Mouse (Mus musculus): ENCODE measurements at regions not wholly inside any gene's neighbourhood (a gene's known extent, or its start where the extent isn't known, plus 50 kb on each side); places are given as distances from the start of the nearest gene placed in this dataset.
A peak's percentile ranks its signal among the peaks of the same experiment; 100 is the strongest.

DNA sequence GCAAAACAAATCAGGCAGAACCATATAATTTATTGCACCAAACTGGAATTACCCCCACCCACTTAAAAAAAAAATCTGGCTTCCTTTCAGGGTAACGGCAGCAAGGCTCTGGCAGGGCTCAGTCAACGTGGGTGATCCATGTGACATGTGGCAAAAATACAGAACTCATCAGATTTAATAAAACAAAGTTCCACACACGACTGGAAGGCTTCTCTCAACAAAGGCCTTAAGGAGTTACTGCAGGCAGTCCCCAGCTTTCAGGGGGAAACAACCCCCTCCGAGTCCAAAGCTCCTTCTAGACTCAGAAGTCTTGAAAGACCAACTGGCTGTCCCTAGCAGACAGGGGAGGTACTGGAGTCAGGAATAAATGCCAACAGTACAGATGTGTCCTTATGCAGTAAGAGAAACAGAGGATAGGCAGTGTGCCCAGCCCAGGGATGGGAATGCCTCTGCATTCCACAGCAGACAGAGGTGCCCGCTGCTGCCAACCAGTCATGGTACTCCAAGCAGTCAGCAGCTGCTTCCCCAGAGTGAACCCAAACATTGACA lies 244.0 kb upstream of the Nt5e start:
- H3K27ac ChIP-seq = no peak overlapping the region
- no peaks in the 10 kb centered on the region for H3K4me1 ChIP-seq
- H3K36me3 ChIP-seq (ENCODE audit: poor library complexity, severe bottlenecking) = no peaks in the 10 kb centered on the region
- no peak overlapping the region for H3K9ac ChIP-seq
- no peak for ATAC-seq
- H3K9me3 ChIP-seq (replicated peaks) = no peaks in the 10 kb centered on the region
- H3K4me2 ChIP-seq = no peak overlapping the region
- no peak overlapping the region for H3K4me3 ChIP-seq
- 77% methylated on average over 5 of the region's 5 CpGs for WGBS
- no peaks in the 10 kb centered on the region for H3K27me3 ChIP-seq

DNA sequence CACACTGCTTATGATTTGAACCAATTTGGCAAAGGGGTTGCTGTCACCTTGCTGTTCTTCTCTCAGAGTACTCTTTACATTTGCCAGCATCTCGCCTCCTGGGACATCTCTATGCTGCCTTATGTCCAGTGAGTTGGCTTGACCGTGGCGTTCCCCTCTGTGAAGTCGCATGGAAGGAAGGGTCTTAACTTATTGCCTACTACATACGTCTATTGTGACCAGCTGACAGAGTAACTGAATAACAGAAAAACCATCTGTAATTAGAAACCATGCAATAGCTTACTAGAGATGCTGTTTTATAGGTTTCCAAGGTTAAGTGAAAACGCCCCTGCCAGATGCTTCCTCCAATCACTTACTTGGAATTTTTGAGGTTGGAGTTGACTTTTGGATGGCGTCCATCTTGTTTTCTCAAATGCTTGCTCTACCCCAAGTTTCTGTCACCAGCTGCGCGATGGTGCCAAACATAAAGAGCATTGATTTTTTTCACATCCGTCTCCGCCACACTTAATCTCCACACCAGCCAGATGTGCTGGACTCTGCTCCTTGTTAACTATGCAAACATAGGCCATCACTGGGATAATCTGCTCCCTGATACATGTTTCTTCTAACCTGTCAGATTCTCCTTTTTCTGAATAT lies 241.7 kb upstream of the Nt5e start:
- H3K4me3 ChIP-seq = no peak overlapping the region
- H3K4me1 ChIP-seq = no peaks in the 10 kb centered on the region
- no peaks in the 10 kb centered on the region for H3K9me3 ChIP-seq (replicated peaks)
- no peak overlapping the region for H3K9ac ChIP-seq
- 95% methylated on average over 11 of the region's 11 CpGs for WGBS
- no peak overlapping the region for H3K27ac ChIP-seq
- ATAC-seq = no peak
- no peaks in the 10 kb centered on the region for H3K36me3 ChIP-seq (ENCODE audit: poor library complexity, severe bottlenecking)
- no peak overlapping the region for H3K4me2 ChIP-seq
- no peaks in the 10 kb centered on the region for H3K27me3 ChIP-seq

DNA sequence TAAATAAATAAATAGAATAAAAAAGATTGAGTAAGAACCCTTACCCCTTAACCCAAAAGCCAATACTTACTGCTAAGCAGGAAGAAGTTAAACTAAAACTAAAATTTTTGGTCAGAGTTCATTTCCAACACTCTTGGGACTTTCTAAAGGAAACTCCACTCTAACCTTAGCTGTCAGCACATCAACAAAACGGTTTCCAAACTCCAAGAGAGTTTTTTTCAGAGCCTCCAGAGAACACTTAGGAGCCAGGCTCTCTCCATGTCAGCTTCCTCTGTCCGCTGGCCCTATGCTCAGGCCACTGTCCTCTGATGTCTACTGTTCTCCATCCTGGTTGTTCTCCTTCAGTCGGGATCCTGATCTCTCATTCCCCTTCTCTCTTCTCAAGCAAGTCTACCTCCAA lies 241.1 kb upstream of the Nt5e start:
- Histone ChIP-seq H3K4me1 (no peaks in the 10 kb centered on the region), H3K4me3 (no peak overlapping the region), H3K9ac (no peak overlapping the region), H3K36me3 (ENCODE audit: poor library complexity, severe bottlenecking) (no peaks in the 10 kb centered on the region), H3K9me3 (replicated peaks) (no peaks in the 10 kb centered on the region), H3K27ac (no peak overlapping the region), H3K4me2 (no peak overlapping the region), H3K27me3 (no peaks in the 10 kb centered on the region)
- ATAC-seq = no peak
- 80% methylated on average over 3 of the region's 3 CpGs for WGBS

DNA sequence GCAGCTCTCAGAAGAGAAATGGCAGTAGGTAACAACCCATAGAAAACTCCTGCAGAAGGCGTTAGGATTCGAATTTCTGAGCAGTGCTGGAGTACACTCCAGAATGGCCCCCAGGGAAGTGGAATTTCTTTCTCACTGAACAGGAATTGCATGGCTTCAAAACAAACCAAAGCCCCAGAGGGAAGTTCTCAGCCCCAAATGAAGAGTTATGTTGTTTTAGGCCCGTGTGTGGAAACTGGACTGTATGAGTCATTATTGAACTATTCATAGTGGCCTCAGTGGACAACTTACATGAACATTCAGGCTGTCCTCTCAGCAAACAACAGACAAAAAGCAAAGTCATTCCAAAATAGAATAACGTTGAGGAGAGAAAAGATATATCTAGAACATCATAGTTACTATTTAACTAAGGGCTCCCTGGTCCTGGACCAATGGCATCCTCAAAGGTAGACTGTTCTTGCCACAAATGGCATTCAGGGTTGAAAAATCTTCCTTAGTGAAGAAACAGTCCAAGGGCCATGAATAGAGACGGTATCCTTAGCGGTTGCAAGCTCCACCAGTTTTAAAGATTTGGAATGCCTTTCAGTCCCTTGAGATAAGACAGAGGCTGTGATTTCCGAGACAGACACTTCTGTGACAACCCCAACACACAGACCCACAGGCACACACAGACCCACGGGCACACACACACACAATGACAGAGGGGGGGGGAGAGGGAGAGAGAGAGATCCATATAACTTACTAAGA lies 235.0 kb upstream of the Nt5e start:
- 75% methylated on average over 8 of the region's 8 CpGs for WGBS
- no peak for ATAC-seq
- H3K4me1 ChIP-seq = no peaks in the 10 kb centered on the region
- no peaks in the 10 kb centered on the region for H3K36me3 ChIP-seq (ENCODE audit: poor library complexity, severe bottlenecking)
- H3K27me3 ChIP-seq = no peaks in the 10 kb centered on the region
- no peaks in the 10 kb centered on the region for H3K9me3 ChIP-seq (replicated peaks)
- no peak overlapping the region for H3K4me3 ChIP-seq
- H3K4me2 ChIP-seq = no peak overlapping the region
- H3K27ac ChIP-seq = no peak overlapping the region
- no peak overlapping the region for H3K9ac ChIP-seq

DNA sequence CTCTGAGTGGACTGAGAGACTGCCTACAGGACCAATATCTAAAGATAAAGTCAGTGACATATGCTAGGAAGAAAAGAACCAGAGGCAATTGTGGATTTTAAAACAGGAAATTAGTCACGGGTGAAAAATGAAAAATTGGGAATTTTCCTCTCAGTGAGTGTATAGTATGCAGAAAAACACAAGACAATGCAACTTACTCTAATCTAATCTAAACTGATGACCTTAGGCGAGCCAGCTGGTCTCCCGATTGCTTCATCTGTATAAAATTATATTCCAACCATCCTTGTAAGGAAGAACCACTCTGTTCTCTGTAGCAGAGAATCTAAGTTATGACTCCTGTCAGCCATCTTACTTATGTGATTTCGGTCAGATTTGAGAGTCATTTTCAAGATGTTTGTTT lies 234.4 kb upstream of the Nt5e start:
- no peaks in the 10 kb centered on the region for H3K9me3 ChIP-seq (replicated peaks)
- 92% methylated on average over 4 of the region's 4 CpGs for WGBS
- H3K4me3 ChIP-seq = no peak overlapping the region
- H3K4me1 ChIP-seq = no peaks in the 10 kb centered on the region
- no peak overlapping the region for H3K27ac ChIP-seq
- no peak overlapping the region for H3K4me2 ChIP-seq
- H3K36me3 ChIP-seq (ENCODE audit: poor library complexity, severe bottlenecking) = no peaks in the 10 kb centered on the region
- H3K27me3 ChIP-seq = no peaks in the 10 kb centered on the region
- no peak overlapping the region for H3K9ac ChIP-seq
- ATAC-seq = no peak

DNA sequence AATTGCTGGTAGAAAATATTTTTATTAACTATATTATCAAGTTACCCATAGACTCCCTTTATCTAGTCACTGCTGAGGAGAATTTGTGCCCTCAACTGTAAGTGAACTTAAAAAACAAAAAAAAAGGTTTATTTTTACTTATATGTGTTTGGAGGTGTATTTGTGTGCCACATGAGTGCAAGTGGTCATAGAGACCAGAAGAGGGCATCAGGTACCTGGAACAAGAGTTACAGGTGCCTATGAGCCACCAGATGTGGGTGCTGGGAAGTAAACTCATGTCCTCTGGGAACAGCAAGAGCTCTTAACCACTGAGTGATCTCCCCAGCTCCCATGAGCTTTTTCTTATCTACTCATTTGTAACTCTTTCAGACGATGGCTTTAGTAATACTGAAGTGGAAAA lies 213.9 kb upstream of the Nt5e start:
- Histone ChIP-seq H3K4me1 (no peaks in the 10 kb centered on the region), H3K9me3 (replicated peaks) (no peaks in the 10 kb centered on the region), H3K36me3 (ENCODE audit: poor library complexity, severe bottlenecking) (no peaks in the 10 kb centered on the region), H3K9ac (no peak overlapping the region), H3K27me3 (no peaks in the 10 kb centered on the region), H3K4me3 (no peak overlapping the region), H3K4me2 (no peak overlapping the region), H3K27ac (no peak overlapping the region)
- WGBS = 61% methylated on average over 1 of the region's 1 CpGs
- ATAC-seq = no peak

DNA sequence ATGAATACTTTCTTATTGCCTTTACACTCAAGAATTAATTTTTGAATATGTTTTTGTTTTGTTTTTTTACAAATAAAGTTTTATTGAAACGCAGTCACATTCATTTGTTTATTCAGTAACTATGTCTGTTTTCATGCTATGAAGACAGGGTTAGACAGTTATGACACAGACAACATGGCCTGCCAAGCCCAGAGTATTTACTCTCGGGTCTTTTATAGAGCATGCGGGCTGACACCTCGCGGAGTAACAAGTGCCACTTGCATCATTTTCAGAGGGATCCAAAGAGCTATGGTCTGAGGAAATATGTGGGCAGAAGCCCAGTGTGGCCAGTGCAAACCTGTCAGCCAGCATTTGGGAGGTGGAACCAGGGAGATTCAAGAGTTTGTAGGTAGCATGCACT lies 206.5 kb upstream of the Nt5e start:
- no peak overlapping the region for H3K4me2 ChIP-seq
- H3K9ac ChIP-seq = no peak overlapping the region
- peak; percentile 31; the same call in 1 of the 2 replicates for ATAC-seq
- no peaks in the 10 kb centered on the region for H3K36me3 ChIP-seq (ENCODE audit: poor library complexity, severe bottlenecking)
- no peaks in the 10 kb centered on the region for H3K27me3 ChIP-seq
- no peak overlapping the region for H3K4me3 ChIP-seq
- WGBS = 89% methylated on average over 5 of the region's 5 CpGs
- H3K27ac ChIP-seq = no peak overlapping the region
- H3K4me1 ChIP-seq = no peaks in the 10 kb centered on the region
- no peaks in the 10 kb centered on the region for H3K9me3 ChIP-seq (replicated peaks)

DNA sequence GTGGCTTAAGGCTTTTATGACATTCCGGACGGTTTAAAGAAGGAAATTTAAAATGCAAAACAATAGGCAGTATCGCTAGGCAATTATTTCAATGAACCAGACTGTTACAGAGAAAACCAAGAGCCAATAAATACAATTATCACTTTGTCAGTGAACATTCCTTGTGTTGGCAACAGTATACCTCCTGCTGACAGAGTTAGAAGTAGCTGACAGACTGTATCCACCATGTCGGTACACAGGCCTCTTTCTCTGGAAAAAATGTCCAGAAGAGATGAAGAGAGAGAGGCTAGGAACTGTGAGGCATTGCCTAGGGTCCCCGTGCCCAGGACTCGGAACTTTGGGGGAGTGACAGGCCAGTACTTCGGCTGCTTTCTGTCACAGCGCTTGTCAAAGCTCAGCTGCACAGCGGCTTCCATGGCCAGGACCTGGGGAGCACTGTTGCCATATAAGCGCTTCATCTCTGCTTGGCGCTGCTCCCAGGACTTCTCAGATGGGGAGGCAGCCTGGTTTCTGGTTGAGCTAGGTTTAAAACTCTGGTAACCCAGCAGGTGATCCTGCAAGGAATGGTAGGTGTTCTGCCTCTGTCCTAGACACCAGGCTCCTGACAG lies 205.9 kb upstream of the Nt5e start:
- no peak overlapping the region for H3K27ac ChIP-seq

DNA sequence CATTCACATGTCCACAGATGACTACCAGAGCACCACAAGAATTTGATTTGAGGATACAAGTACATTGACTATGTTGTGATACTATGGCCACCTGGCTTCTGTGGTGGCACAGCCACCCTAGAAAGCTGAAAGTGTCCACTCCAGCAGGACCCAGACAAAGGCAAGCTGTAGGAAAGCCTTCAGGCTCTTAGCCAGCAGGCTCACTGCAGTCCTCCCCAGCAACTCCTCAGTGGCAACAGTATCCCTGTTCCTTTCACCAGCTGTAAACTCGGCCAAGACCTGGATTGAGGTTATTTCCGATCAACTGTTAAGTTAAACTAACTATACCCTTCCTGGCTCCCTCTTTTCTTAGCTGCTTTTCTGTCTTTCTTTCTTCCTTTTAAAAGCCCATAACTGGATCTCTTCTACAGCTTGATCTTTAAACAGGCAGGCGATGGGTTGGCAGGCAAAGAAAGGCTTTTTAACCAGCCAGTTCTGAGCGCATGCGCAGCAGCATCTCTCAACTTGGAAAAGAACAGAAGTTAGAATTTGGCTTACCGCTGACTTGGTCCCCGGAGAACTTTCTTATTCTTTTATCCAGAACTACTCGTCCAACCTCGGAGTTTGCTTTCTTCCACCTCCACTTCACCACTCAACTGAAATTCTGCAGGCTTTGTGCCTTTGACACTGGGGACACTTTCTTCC lies 202.5 kb upstream of the Nt5e start:
- 90% methylated on average over 9 of the region's 9 CpGs for WGBS
- Histone ChIP-seq H3K27me3 (no peaks in the 10 kb centered on the region), H3K4me1 (no peaks in the 10 kb centered on the region), H3K4me3 (no peak overlapping the region), H3K36me3 (ENCODE audit: poor library complexity, severe bottlenecking) (no peaks in the 10 kb centered on the region), H3K4me2 (no peak overlapping the region), H3K9ac (no peak overlapping the region), H3K27ac (no peak overlapping the region), H3K9me3 (replicated peaks) (no peaks in the 10 kb centered on the region)
- ATAC-seq = no peak

More for the DNA sequence above, 205.9 kb upstream of the Nt5e start:
- H3K9ac ChIP-seq = no peak overlapping the region
- no peak overlapping the region for H3K4me3 ChIP-seq
- 83% methylated on average over 11 of the region's 11 CpGs for WGBS
- ATAC-seq = peak; percentile 73; the same call in 1 of the 2 replicates
- no peaks in the 10 kb centered on the region for H3K9me3 ChIP-seq (replicated peaks)
- H3K27me3 ChIP-seq = no peaks in the 10 kb centered on the region
- H3K4me1 ChIP-seq = no peaks in the 10 kb centered on the region
- H3K4me2 ChIP-seq = no peak overlapping the region
- H3K36me3 ChIP-seq (ENCODE audit: poor library complexity, severe bottlenecking) = no peaks in the 10 kb centered on the region

DNA sequence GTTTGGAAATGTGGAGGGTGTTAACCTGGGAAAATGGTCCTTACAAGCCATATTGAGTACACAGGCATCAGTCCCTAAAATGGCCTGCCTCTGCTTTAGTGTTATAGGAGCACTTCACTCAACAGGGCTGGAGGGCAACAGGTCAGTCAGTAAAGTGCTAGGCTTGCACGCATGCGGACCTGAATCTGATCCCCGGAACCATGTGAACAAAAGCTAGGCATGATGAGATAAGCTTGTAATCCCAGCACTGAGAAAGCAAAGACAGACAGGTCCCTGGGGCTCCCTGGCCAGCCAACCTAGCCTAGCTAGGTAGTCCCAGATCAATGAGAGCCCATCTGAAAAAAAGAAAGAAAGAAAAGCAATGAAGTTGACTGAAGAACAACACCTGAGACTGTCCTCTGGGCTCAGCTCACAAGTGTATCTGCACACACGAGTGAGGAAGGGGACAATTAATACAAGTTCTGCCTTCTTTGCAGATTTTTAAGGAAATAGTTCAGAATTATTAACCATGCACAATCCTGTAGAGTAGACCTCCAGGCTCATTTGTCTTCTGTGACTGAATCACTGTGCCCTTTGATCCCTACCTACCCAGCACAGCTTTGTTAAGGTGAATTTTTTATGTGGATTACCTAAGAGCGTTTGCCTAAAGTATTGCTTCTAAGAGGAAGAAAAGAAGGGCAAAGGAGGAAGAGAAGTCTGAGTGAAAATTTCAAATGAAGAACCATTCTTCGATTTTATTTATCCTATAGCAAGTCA lies 163.8 kb upstream of the Nt5e start:
- Histone ChIP-seq H3K4me3 (no peak overlapping the region), H3K27ac (no peak overlapping the region), H3K9me3 (replicated peaks) (no peaks in the 10 kb centered on the region), H3K4me1 (no peaks in the 10 kb centered on the region), H3K36me3 (ENCODE audit: poor library complexity, severe bottlenecking) (no peaks in the 10 kb centered on the region), H3K4me2 (no peak overlapping the region), H3K27me3 (no peaks in the 10 kb centered on the region), H3K9ac (no peak overlapping the region)
- WGBS = 83% methylated on average over 6 of the region's 6 CpGs
- ATAC-seq = no peak

DNA sequence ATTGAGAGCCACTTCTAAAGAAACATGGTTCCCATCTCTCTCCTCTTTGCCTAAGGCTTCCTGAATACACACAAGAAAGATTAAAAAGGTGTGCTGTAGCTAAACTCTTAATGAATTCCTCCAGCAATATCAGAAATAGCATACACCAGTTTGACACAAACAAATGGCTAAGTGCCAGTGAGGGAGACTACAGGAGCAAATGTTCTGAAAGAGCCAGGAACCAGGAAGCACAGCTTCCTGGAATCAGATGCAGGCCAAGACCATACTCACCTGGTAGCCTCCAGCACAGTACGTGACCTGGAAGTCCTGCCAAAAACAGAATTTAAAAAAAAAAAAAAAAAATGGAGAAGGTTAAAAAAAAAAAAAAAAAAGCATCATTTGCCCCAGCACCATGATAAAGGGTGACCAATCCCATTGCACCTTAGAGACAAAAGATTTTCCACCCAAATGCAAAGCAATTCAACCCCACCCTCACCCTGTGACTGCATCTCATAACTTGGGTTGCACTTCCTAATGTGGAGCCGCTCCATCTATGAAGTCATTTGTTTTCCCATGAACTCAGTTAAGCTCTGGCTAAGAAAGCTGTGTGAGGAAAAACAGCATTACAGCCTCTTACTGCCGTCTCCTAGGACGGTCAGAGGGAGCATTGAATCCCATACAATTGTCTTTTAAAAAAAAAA lies 149.3 kb upstream of the Nt5e start:
- ATAC-seq = no peak
- Histone ChIP-seq H3K27me3 (no peaks in the 10 kb centered on the region), H3K36me3 (ENCODE audit: poor library complexity, severe bottlenecking) (no peaks in the 10 kb centered on the region), H3K4me2 (no peak overlapping the region), H3K9me3 (replicated peaks) (no peaks in the 10 kb centered on the region), H3K27ac (no peak overlapping the region), H3K9ac (no peak overlapping the region), H3K4me1 (no peaks in the 10 kb centered on the region), H3K4me3 (no peak overlapping the region)
- WGBS = 75% methylated on average over 4 of the region's 4 CpGs

All from forebrain, embryonic 13.5 days (tissue).